ENCODE assay signal across 8 mouse cellular contexts in the genomic region with DNA sequence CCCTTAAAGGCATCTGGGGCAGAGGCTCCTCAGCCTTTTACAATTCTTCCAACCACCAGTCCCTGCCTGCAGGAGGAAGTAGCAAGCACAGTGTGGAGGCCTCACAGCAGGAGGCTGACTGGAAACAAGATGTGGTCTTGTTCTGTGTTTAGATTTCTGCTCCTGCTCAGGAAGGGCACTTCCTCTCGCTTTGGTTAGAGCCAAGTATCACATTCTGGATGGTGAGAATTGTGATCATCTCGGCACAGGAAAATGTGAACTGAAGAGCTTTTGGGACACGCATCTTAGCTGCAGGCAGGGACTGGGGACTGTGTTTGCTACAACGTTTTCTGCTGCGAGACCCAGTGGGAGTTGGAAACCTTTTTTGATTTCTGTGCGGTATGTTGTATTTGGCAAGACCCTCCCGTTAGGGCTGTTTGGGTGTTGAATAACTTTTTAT.
A peak's percentile ranks its signal among the peaks of the same experiment; 100 is the strongest.
DNase-seq lines count a peak whose midpoint lies in the region; ATAC-seq lines count a peak whose summit lies in the region.

No protein-coding gene starts in this region.

- H3K4me2 ChIP-seq in intestine, embryonic 14.5 days (ENCODE audit: low read length), result no peak overlapping the region
- no peak overlapping the region for H3K4me2 ChIP-seq in forebrain, embryonic 15.5 days (replicated peaks)

- 29% methylated on average over 7 of the region's 7 CpGs for whole genome bisulfite sequencing in intestine, embryonic 14.5 days
- 55% methylated on average over 7 of the region's 7 CpGs for WGBS in forebrain, embryonic 15.5 days

- H3K36me3 ChIP-seq in intestine, embryonic 14.5 days (ENCODE audit: control insufficient read depth, insufficient read depth, low read length), result no peaks in the 10 kb centered on the region
- no peaks in the 10 kb centered on the region for H3K36me3 ChIP-seq in forebrain, embryonic 15.5 days

- H3K4me1 ChIP-seq in intestine, embryonic 14.5 days (replicated peaks; ENCODE audit: control insufficient read depth, insufficient read depth, low read length), result peaks cover 3% of the 10 kb centered on the region; the same call in 1 of the 2 replicates
- no peaks in the 10 kb centered on the region for H3K4me1 ChIP-seq in forebrain, embryonic 15.5 days

- peak overlapping the region; percentile 7; the same call in 1 of the 2 replicates for H3K27ac ChIP-seq in intestine, embryonic 14.5 days (ENCODE audit: low read depth)
- H3K27ac ChIP-seq in forebrain, embryonic 15.5 days (replicated peaks), result no peak overlapping the region

- no peaks in the 10 kb centered on the region for H3K27me3 ChIP-seq in intestine, embryonic 14.5 days (replicated peaks; ENCODE audit: control insufficient read depth, insufficient read depth, low read length)
- H3K27me3 ChIP-seq in forebrain, embryonic 15.5 days, result no peaks in the 10 kb centered on the region

- intact Hi-C loops in heart, postnatal 10 days (cut with DNase I), result loop anchor here (5.0 kb wide), 1 partner anchor 163 kb away; no protein-coding TSS in a partner anchor

- H3K9ac ChIP-seq in intestine, embryonic 14.5 days (ENCODE audit: low read length), result no peak overlapping the region
- H3K9ac ChIP-seq in forebrain, embryonic 15.5 days (replicated peaks), result no peak overlapping the region

- ATAC-seq in intestine, embryonic 14.5 days (replicated peaks; ENCODE audit: low FRiP score, low TSS enrichment, low read depth), result no peak
- peak; percentile 96 for ATAC-seq in megakaryocyte, adult 5-6 weeks (ENCODE audit: poor library complexity, severe bottlenecking)
- no peak; the same call in 1 of the 2 replicates for ATAC-seq in forebrain, embryonic 15.5 days (replicated peaks)

- no peaks in the 10 kb centered on the region for H3K9me3 ChIP-seq in intestine, embryonic 14.5 days (ENCODE audit: control insufficient read depth, low read length)
- H3K9me3 ChIP-seq in forebrain, embryonic 15.5 days, result no peaks in the 10 kb centered on the region

- DNase-seq in heart, adult 18-20 months, result peak; percentile 37 to 47
- no peak for DNase-seq in heart, postnatal 10 days
- peak; percentile 68 for DNase-seq in ES-CJ7 (ENCODE audit: low read depth, low spot score)
- peak; percentile 22 for DNase-seq in embryo, embryonic 11.5 days (ENCODE audit: low read depth, low spot score)
- DNase-seq in intestine, embryonic 14.5 days (ENCODE audit: low spot score), result no peak
- DNase-seq in testis, postnatal 14 days (ENCODE audit: low spot score), result no peak

- no peak overlapping the region for H3K4me3 ChIP-seq in intestine, embryonic 14.5 days (ENCODE audit: low read depth, low read length)
- H3K4me3 ChIP-seq in forebrain, embryonic 15.5 days, result no peak overlapping the region

Comparison
In these comparisons a context has a peak if more than half of its experiments do, and no peak if none do; other contexts are left out.
1. DNase-seq: peak in heart, adult 18-20 months (2 of 2), ES-CJ7 (single experiment) and embryo, embryonic 11.5 days (single experiment); none in heart, postnatal 10 days (0 of 2), intestine, embryonic 14.5 days (single experiment) and testis, postnatal 14 days (single experiment).